Mouse (Mus musculus) left cerebral cortex, adult 2 months (tissue): ENCODE results near the gene Selp. TPM values are rescaled to one million over a fixed set of nuclear protein-coding genes. Genes with fewer than 3 reads are reported as not detected.

Experiments
- DNase-seq, 2 experiments: peaks; one replicate each; pipeline ENCODE4 v3.0.0; 2021 to 2022; ENCODE audit warnings: low spot score in 2 of 2, mixed read lengths in 1 of 2; ENCODE audit errors: extremely low spot score in 1 of 2
- H3K27ac ChIP-seq: fragments of 200-600 bp; 2 replicates; pipeline ENCODE4 v1.8.1; 2022
- H3K4me3 ChIP-seq: fragments of 200-600 bp; 2 replicates; pipeline ENCODE4 v1.8.1; 2022
- CTCF ChIP-seq: fragments of 200-600 bp; IDR thresholded peaks from 2 replicates; pipeline ENCODE4 v1.8.1; 2022; ENCODE audit warnings: antibody characterized with exemption, mild to moderate bottlenecking, moderate library complexity
- intact Hi-C: fragments of 180-260 bp; cut with DNase I; formaldehyde crosslinking; loops from one replicate; pipeline ENCODE4 v1.15.1; 2025
- total RNA-seq, 2 experiments: library from RNA; stranded (reverse); gene quantifications; 2 replicates each; pipeline ENCODE4 v1.2.3; 2021

The Selp gene
- total RNA-seq, 2 experiments from 2014 or later: not detected

GRCm38 (mm10) chr1:164083046-164083445 is 32.0 kb upstream of the Selp start:
- TF ChIP-seq CTCF: no peak
- Histone ChIP-seq H3K4me3 (no peak overlapping the region), H3K27ac (no peak overlapping the region)
- intact Hi-C loops: no loop called here
- no peak for DNase-seq

GRCm38 (mm10) chr1:164086797-164087196 is 28.3 kb upstream of the Selp start:
- H3K27ac ChIP-seq: no peak overlapping the region
- TF ChIP-seq CTCF: no peak
- H3K4me3 ChIP-seq: no peak overlapping the region
- intact Hi-C loops: no loop called here
- DNase-seq: no peak

- no peak for TF ChIP-seq CTCF
- intact Hi-C loops: no loop called here
- no peak overlapping the region for H3K4me3 ChIP-seq
- H3K27ac ChIP-seq: no peak overlapping the region
- DNase-seq: no peak
These were observed 27.2 kb upstream of the Selp start for GRCm38 (mm10) chr1:164087872-164088271.

- Histone ChIP-seq H3K27ac (no peak overlapping the region), H3K4me3 (no peak overlapping the region)
- no peak for DNase-seq
- intact Hi-C loops: no loop called here
- TF ChIP-seq CTCF: no peak
These were observed 18.3 kb upstream of the Selp start for GRCm38 (mm10) chr1:164096780-164097179.

- TF ChIP-seq CTCF: no peak
- Histone ChIP-seq H3K4me3 (no peak overlapping the region), H3K27ac (no peak overlapping the region)
- intact Hi-C loops: no loop called here
- no peak for DNase-seq
These were observed 17.2 kb upstream of the Selp start for GRCm38 (mm10) chr1:164097911-164098310.

GRCm38 (mm10) chr1:164098372-164098771 is 16.7 kb upstream of the Selp start:
- Histone ChIP-seq H3K27ac (no peak overlapping the region), H3K4me3 (no peak overlapping the region)
- no peak for TF ChIP-seq CTCF
- DNase-seq: no peak
- intact Hi-C loops: no loop called here

GRCm38 (mm10) chr1:164109763-164110162 is 5.3 kb upstream of the Selp start:
- no peak for TF ChIP-seq CTCF
- no peak overlapping the region for H3K4me3 ChIP-seq
- no peak for DNase-seq
- H3K27ac ChIP-seq: no peak overlapping the region
- intact Hi-C loops: no loop called here

- intact Hi-C loops: no loop called here
- DNase-seq: no peak
- H3K27ac ChIP-seq: no peak overlapping the region
- no peak overlapping the region for H3K4me3 ChIP-seq
- no peak for TF ChIP-seq CTCF
These were observed 4.3 kb upstream of the Selp start for GRCm38 (mm10) chr1:164110591-164111329.

- Histone ChIP-seq H3K27ac (no peak overlapping the region), H3K4me3 (no peak overlapping the region)
- no peak for DNase-seq
- TF ChIP-seq CTCF: no peak
- intact Hi-C loops: no loop called here
These were observed 784 bp upstream of the Selp start for GRCm38 (mm10) chr1:164114280-164114679.

GRCm38 (mm10) chr1:164115647-164116046 is 583 bp downstream of the Selp start:
- Histone ChIP-seq H3K4me3 (no peak overlapping the region), H3K27ac (no peak overlapping the region)
- intact Hi-C loops: no loop called here
- no peak for DNase-seq
- no peak for TF ChIP-seq CTCF

GRCm38 (mm10) chr1:164117869-164118268 is 2.8 kb downstream of the Selp start:
- no peak overlapping the region for H3K27ac ChIP-seq
- H3K4me3 ChIP-seq: no peak overlapping the region
- TF ChIP-seq CTCF: no peak
- no peak for DNase-seq
- intact Hi-C loops: no loop called here

- DNase-seq: no peak
- Histone ChIP-seq H3K4me3 (no peak overlapping the region), H3K27ac (no peak overlapping the region)
- TF ChIP-seq CTCF: no peak
- intact Hi-C loops: no loop called here
These were observed 5.1 kb downstream of the Selp start for GRCm38 (mm10) chr1:164119892-164120776.

- intact Hi-C loops: no loop called here
- H3K4me3 ChIP-seq: no peak overlapping the region
- TF ChIP-seq CTCF: no peak
- DNase-seq: no peak
- no peak overlapping the region for H3K27ac ChIP-seq
These were observed 5.7 kb downstream of the Selp start for GRCm38 (mm10) chr1:164120777-164121158.
